Mouse (Mus musculus) stomach, embryonic 16.5 days (tissue): ENCODE results near the gene Plcg2. TPM values are rescaled to one million over a fixed set of nuclear protein-coding genes. Genes with fewer than 3 reads are reported as not detected.

Experiments
- ATAC-seq: fragments of 200-750 bp; cut with Nextera tagmentation; 2 replicates; pipeline ENCODE4 v1.8.0; 2017; ENCODE audit warnings: moderate number of reproducible peaks, moderate TSS enrichment; ENCODE audit not compliant: insufficient read depth, low FRiP score
- H3K27ac ChIP-seq: fragments of 300-500 bp; sonication (generic); 2 replicates; pipeline ENCODE4 v1.5.1; 2014; ENCODE audit warnings: low read length
- H3K27me3 ChIP-seq: fragments of 300-500 bp; sonication (generic); 2 replicates; pipeline ENCODE4 v1.6.1; 2014; ENCODE audit warnings: low read length, control low read depth, mixed read lengths; ENCODE audit not compliant: control insufficient read depth, insufficient read depth
- H3K36me3 ChIP-seq: fragments of 300-500 bp; sonication (generic); 2 replicates; pipeline ENCODE4 v1.6.1; 2014; ENCODE audit warnings: low read length; ENCODE audit not compliant: control insufficient read depth, insufficient read depth
- H3K4me1 ChIP-seq: fragments of 300-500 bp; sonication (generic); 2 replicates; pipeline ENCODE4 v1.6.1; 2014; ENCODE audit warnings: low read length, control low read depth, mixed read lengths; ENCODE audit not compliant: control insufficient read depth, insufficient read depth
- H3K4me2 ChIP-seq: fragments of 300-500 bp; sonication (generic); 2 replicates; pipeline ENCODE4 v1.6.1; 2014; ENCODE audit warnings: low read depth, low read length, mixed read lengths
- H3K4me3 ChIP-seq: fragments of 300-500 bp; sonication (generic); replicated peaks from 2 replicates; pipeline ENCODE4 v1.5.1; 2014; ENCODE audit warnings: mild to moderate bottlenecking, low read length
- H3K9ac ChIP-seq: fragments of 300-500 bp; sonication (generic); 2 replicates; pipeline ENCODE4 v1.6.1; 2014; ENCODE audit warnings: low read length
- H3K9me3 ChIP-seq: fragments of 300-500 bp; sonication (generic); replicated peaks from 2 replicates; pipeline ENCODE4 v1.6.1; 2016; ENCODE audit warnings: low read length, control low read depth; ENCODE audit not compliant: control insufficient read depth
- WGBS: fragments of 180-500 bp; shearing (Covaris S2); extraction: QIAGEN DNeasy Blood & Tissue Kit; methylation state at CpG from one replicate; pipeline ENCODE4 v1.1.7; 2014; 5-methylcytosine and 5-hydroxymethylcytosine counted together
- polyA plus RNA-seq: library from polyadenylated mRNA; unstranded; fragments of >200 nt; fragmentation: Nextera tagmentation; extraction: Ambion mirVana; gene quantifications from 2 replicates; pipeline ENCODE4 v1.2.1, GENCODE M21; 2015

Gene Plcg2
- polyA plus RNA-seq, 1 experiment from 2014 or later, result 5.2 TPM

DNA sequence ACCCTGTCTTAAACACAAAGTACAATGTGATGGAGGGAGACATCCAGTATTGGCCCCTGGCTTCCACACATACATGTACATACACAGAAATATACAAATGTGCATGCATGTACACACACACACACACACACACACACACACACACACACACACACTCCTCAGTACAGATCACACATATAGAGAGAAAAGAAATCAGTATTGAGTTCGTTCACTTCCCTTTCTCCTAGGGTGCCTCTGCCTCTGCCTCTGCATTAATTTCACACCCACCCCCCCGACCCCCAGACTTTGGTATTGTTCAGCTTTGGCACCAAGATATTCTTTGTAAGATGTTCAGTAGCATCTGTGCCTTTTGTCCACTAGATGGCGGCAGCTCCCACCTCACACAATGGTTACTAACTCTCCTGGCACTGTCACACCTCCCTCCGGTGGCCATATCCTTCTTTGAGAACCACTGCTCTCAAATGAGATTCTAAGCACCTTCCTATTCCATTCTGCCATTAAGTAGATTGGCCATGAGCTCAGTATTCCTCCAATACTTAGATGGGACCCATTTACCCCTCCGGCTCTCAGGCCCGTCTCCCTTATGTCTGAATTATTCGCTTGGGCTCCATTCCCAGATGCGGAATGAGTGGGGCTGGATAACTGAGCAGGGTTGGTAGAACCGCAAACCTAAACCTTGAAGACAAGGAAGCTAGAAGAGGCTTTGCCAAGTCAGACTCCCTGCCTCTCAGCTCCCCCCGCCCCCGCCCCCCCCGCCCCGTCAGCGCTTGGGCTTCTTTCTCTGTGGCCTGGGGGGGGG is 128.1 kb downstream of the Plcg2 start:
- no peaks in the 10 kb centered on the region for H3K9me3 ChIP-seq
- no peaks in the 10 kb centered on the region for H3K27me3 ChIP-seq
- H3K27ac ChIP-seq, result no peak overlapping the region
- 69% methylated on average over 14 of the region's 14 CpGs for WGBS
- H3K36me3 ChIP-seq, result no peaks in the 10 kb centered on the region
- no peak overlapping the region for H3K4me3 ChIP-seq
- H3K4me1 ChIP-seq, result no peaks in the 10 kb centered on the region
- ATAC-seq, result peak; percentile 60; the same call in 1 of the 2 replicates
- H3K9ac ChIP-seq, result no peak overlapping the region
- no peak overlapping the region for H3K4me2 ChIP-seq

- Histone ChIP-seq H3K4me2 (no peak overlapping the region), H3K36me3 (no peaks in the 10 kb centered on the region), H3K4me1 (no peaks in the 10 kb centered on the region), H3K4me3 (no peak overlapping the region), H3K9ac (no peak overlapping the region), H3K9me3 (no peaks in the 10 kb centered on the region), H3K27me3 (no peaks in the 10 kb centered on the region), H3K27ac (no peak overlapping the region)
- ATAC-seq, result no peak
- 66% methylated on average over 9 of the region's 9 CpGs for WGBS
Observed at GRCm38 (mm10) chr8:117627096-117627495, 129.0 kb downstream of the Plcg2 start.

DNA sequence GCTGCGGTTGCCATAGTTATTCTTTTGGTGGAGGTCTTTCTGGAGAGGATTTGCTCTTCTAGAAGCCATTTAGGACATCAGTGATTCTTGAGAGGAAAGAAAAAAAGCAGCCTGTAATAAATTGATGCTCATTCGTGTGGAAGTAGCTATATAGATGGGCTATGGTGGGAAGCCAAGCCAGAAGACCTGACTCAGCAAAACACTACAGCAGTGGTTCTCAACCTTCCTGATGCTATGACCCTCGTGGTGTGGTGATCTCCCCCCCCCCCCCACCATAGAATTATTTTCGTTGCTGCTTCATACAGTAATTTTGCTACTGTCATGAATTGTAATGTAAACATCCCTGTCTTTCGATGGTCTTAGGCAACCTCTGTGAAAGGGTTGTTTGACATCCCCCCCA is 134.4 kb downstream of the Plcg2 start:
- no peak overlapping the region for H3K4me2 ChIP-seq
- H3K4me3 ChIP-seq, result no peak overlapping the region
- H3K27ac ChIP-seq, result no peak overlapping the region
- H3K36me3 ChIP-seq, result no peaks in the 10 kb centered on the region
- ATAC-seq, result no peak
- no peaks in the 10 kb centered on the region for H3K27me3 ChIP-seq
- H3K9me3 ChIP-seq, result no peaks in the 10 kb centered on the region
- WGBS, result 79% methylated on average over 5 of the region's 5 CpGs
- H3K9ac ChIP-seq, result no peak overlapping the region
- no peaks in the 10 kb centered on the region for H3K4me1 ChIP-seq

GRCm38 (mm10) chr8:117634406-117634805 is 136.3 kb downstream of the Plcg2 start:
- Histone ChIP-seq H3K4me3 (no peak overlapping the region), H3K27me3 (no peaks in the 10 kb centered on the region), H3K4me1 (no peaks in the 10 kb centered on the region), H3K36me3 (no peaks in the 10 kb centered on the region), H3K4me2 (no peak overlapping the region), H3K9me3 (no peaks in the 10 kb centered on the region), H3K27ac (no peak overlapping the region), H3K9ac (no peak overlapping the region)
- no peak for ATAC-seq
- whole genome bisulfite sequencing, result 82% methylated on average over 7 of the region's 7 CpGs

GRCm38 (mm10) chr8:117637462-117637861 is 139.4 kb downstream of the Plcg2 start:
- Histone ChIP-seq H3K9me3 (no peaks in the 10 kb centered on the region), H3K27ac (no peak overlapping the region), H3K36me3 (no peaks in the 10 kb centered on the region), H3K4me3 (no peak overlapping the region), H3K27me3 (no peaks in the 10 kb centered on the region), H3K4me2 (no peak overlapping the region), H3K9ac (no peak overlapping the region), H3K4me1 (no peaks in the 10 kb centered on the region)
- no peak for ATAC-seq
- 63% methylated on average over 3 of the region's 3 CpGs for WGBS

- no peak overlapping the region for H3K4me2 ChIP-seq
- H3K4me3 ChIP-seq, result no peak overlapping the region
- WGBS, result 92% methylated on average over 9 of the region's 9 CpGs
- H3K4me1 ChIP-seq, result no peaks in the 10 kb centered on the region
- ATAC-seq, result no peak
- H3K9me3 ChIP-seq, result no peaks in the 10 kb centered on the region
- H3K9ac ChIP-seq, result no peak overlapping the region
- H3K36me3 ChIP-seq, result no peaks in the 10 kb centered on the region
- H3K27ac ChIP-seq, result no peak overlapping the region
- H3K27me3 ChIP-seq, result no peaks in the 10 kb centered on the region
Observed at GRCm38 (mm10) chr8:117639631-117640030, 141.5 kb downstream of the Plcg2 start.

GRCm38 (mm10) chr8:117645486-117645885 is 147.4 kb downstream of the Plcg2 start:
- H3K4me1 ChIP-seq, result 0 out of 2 replicates have a peak, but pooled peaks cover 3% of the 10 kb centered on the region
- H3K9ac ChIP-seq, result no peak overlapping the region
- no peak overlapping the region for H3K4me2 ChIP-seq
- WGBS, result 49% methylated on average over 5 of the region's 5 CpGs
- peak; percentile 63; the same call in 1 of the 2 replicates for ATAC-seq
- peak overlapping the region; percentile 60 for H3K27ac ChIP-seq
- H3K36me3 ChIP-seq, result no peaks in the 10 kb centered on the region
- H3K4me3 ChIP-seq, result no peak overlapping the region
- H3K9me3 ChIP-seq, result 0 out of 2 replicates have a peak, but pooled peaks cover 4% of the 10 kb centered on the region
- H3K27me3 ChIP-seq, result no peaks in the 10 kb centered on the region

- peak; percentile 58; the same call in 1 of the 2 replicates for ATAC-seq
- H3K27ac ChIP-seq, result peak overlapping the region; percentile 79
- WGBS, result 38% methylated on average over 2 of the region's 2 CpGs
Observed at GRCm38 (mm10) chr8:117646020-117646419, 147.9 kb downstream of the Plcg2 start.

GRCm38 (mm10) chr8:117646440-117646839 is 148.3 kb downstream of the Plcg2 start:
- no peaks in the 10 kb centered on the region for H3K36me3 ChIP-seq
- H3K4me2 ChIP-seq, result no peak overlapping the region
- H3K4me1 ChIP-seq, result 0 out of 2 replicates have a peak, but pooled peaks cover 3% of the 10 kb centered on the region
- H3K27me3 ChIP-seq, result no peaks in the 10 kb centered on the region
- 0 out of 2 replicates have a peak, but pooled peaks cover 4% of the 10 kb centered on the region for H3K9me3 ChIP-seq
- no peak overlapping the region for H3K9ac ChIP-seq
- ATAC-seq, result peak; percentile 83
- WGBS, result 49% methylated on average over 5 of the region's 5 CpGs
- H3K4me3 ChIP-seq, result no peak overlapping the region
- peak overlapping the region; percentile 79 for H3K27ac ChIP-seq

More at GRCm38 (mm10) chr8:117646020-117646419, 147.9 kb downstream of the Plcg2 start:
- H3K4me2 ChIP-seq, result no peak overlapping the region
- no peak overlapping the region for H3K9ac ChIP-seq
- H3K36me3 ChIP-seq, result no peaks in the 10 kb centered on the region
- H3K27me3 ChIP-seq, result no peaks in the 10 kb centered on the region
- 0 out of 2 replicates have a peak, but pooled peaks cover 3% of the 10 kb centered on the region for H3K4me1 ChIP-seq
- H3K9me3 ChIP-seq, result 0 out of 2 replicates have a peak, but pooled peaks cover 4% of the 10 kb centered on the region
- no peak overlapping the region for H3K4me3 ChIP-seq
